Mouse (Mus musculus) c-Kit-positive CD71-positive TER-119-negative erythroid progenitor cells, embryonic 14.5 days (primary cell): ENCODE results near the gene Trmt10c.
A peak's percentile ranks its signal among the peaks of the same experiment; 100 is the strongest.
"Not testable (repeated sequence)": the region's sequence is repeated elsewhere in the genome, so short reads cannot be mapped to it uniquely, and the experiment has no call there.

Experiments used
- DNase-seq: peaks from one replicate; pipeline ENCODE4 v3.0.0-alpha.2; 2013; ENCODE audit warnings: low read depth

Gene Trmt10c

DNA sequence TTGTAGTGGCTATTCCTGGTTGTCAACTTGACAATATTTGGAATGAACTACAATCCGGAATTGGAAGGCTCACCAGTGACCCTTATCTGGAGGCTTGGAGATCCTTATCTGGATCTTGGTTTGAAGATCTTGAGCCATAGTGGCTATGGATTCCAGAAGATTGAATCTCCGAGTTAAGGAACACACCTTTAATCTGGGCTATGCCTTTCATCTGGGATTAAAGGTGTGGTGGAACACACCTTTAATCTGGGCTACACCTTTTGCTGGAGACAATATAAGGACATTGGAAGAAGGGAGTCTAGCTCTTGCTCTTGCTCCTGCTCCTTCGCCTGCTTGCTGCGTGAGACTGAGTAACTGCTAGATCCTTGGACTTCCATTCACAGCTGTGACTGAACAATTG lies 10.4 kb upstream of the Trmt10c start, which contains the start of gene Senp7:
Senp7 (plus strand) TSS at position 301 of the 400 bp plus-strand sequence.
- not testable (repeated sequence) for DNase-seq

DNA sequence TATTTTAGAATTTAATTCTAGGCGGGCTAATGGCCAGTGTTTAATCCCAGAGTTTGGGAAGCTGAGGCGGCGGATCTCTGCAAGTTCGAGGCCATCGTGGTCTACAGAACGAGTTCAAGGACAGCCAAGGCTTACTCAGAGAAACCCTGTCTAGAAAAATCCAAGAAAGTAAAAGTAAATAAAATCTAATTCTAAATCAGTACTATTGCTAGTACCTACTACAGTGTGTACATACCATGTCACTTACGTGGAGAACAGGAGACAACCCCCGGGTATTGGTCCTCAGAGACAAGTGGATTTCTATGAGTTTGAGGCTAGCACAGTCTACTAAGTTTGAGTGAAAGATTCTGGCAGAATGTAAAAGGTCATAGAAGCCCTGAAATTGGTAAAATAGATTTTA lies 471 bp upstream of the Trmt10c start:
- no peak for DNase-seq

DNA sequence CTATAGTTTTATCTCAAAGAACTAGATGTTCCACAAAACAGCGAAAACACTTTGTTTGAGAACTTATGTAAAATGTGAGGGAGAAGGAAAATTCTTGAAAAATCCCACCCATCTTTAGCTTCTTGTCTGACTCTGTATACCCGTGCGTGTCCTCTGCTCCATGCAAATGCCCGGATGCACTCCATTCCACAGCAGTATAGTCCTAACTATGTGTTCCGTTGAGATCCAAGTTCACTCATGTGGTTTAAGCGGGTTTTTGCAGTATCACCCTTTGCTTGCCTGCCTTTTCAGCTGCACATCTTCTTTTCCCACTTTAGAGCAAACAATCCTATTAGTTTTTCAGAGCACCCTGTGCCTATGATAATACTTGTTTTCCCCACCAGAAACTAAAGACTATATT lies 1.1 kb downstream of the Trmt10c start:
- no peak for DNase-seq

DNA sequence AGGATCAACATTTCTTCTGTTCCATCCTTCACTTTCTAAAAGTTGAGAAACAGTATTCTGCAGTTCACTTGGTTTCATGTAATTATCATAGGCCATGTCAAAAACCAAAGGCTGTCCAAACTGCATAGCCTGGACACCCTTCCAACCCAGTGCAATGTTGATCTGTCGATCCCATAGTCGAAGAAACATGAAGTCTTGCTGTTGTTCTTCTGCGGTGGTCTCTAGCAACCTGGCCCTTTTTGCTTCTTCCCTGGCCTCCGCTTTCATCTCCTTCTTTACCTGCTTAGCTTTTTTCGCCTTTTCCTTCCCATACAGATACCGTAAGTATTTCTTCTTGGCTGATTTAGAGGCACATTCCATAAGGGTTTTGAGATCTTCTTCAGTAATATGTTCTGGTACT lies 3.1 kb downstream of the Trmt10c start:
- no peak for DNase-seq

DNA sequence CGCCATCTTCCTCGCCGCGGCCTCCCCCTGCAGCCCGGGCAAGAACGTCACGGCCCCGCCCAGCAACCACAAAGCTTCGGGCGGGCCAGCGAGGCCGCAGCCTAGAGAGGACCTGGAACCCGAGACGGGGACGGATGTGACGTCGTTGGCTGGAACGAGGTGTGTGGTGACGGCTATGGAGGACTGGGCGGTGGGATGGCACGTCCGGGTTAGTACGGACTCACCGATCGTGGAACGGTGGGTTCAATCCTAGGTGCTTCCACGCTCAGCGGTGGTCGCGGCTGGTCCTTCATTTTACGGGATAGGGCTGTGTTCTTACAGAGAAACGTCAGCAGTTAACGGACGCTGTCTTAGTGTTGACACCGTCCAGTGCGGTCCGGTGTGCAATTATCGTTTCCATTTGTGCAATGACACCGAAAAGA lies 7.9 kb downstream of the Trmt10c start, which contains the start of gene Pcnp:
Pcnp (minus strand) TSS at position 79 of the 422 bp plus-strand sequence.
- DNase-seq, result peak; percentile 97

DNA sequence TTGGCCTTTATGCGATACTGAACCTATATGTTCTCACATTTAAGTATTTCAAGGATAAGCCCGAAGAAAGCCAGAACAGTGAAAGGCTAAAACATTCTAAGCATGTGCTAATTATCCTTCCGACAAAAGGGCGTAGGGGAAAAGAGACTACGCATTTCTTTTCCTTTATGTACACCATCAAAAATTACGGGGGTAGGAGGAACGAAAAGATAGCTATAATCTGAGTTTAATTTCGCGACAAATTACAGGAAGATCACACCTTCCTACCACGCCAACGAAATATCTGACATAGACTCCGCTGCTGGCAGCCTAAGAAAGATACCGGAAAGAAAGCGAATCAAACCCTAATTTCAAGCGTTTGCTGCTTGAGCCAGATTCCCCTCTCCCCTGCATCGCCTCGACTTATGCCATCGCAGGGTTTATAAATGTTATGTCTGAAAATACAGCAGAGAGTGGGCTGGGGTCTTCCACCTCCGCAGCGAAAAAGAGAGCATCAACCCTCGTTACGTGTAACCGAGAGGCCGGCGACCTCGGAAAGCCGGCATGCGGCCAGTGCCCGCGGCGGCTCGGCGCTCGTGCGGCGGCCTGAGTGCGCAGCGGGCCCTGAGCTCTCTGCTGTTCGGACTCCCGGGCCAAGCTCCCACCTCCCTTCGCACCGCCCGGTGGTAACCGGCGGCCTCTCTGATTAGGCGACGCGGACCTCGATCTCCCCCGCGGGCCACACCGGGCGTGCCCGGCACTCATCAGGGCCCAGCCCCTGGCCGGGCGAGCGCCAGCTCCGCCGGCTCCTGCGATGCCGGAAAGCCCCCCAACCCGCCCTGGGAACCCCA lies 8.7 kb downstream of the Trmt10c start:
- DNase-seq, result peak; percentile 41

DNA sequence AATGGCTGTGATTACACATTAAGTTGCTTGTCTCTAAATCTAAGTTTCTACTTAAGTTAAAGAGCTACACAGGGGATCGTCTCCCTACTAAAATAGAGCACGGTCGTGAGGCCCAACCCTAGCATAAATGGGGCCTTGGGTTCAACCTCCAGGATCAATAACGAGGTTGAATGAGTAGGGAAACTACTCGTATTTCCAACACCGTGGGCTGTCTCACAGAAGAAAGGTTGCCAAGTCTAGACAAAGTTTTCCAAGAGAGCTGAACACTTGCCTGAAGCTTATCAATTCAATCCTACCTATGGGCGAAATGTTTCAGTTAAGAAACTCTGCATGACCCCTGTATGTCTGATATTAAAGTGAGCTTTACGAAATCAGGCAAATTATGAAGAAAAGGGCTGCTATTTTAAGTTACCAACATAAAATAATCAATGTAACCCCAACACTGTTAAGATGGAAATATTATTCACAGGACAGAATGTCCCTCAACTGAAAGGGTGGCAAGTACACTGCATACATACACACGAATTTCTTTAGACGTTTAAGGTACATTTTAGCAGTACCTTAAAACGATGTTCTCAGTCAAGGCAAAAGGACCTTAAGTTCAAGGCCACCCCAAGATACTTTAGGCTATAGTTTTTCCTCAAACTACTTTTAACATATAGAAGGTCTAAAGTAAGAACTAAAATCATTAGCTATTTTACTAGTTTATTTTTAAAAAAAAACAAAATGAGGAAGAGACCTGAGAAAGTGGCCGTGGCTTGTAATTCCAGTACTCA lies 9.6 kb downstream of the Trmt10c start:
- DNase-seq, result no peak

DNA sequence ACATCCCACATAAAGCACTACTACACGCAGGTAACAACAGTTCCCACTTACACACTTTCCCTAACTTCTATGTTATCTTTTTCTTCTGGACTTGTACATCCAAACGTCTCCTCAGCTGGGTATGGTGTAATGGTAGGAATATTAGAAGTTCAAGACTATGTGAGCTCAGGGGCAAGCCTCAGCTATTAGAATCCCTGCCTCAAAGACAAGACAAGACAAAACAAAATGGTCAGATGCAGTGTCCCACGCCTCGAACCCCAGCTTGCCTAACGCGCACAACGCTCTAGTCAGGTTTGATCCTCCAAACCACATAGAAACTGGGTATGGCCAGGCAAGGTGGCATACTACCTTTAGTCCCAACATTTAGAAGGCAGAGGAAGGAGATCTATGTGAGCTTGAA lies 18.0 kb downstream of the Trmt10c start:
- no peak for DNase-seq

DNA sequence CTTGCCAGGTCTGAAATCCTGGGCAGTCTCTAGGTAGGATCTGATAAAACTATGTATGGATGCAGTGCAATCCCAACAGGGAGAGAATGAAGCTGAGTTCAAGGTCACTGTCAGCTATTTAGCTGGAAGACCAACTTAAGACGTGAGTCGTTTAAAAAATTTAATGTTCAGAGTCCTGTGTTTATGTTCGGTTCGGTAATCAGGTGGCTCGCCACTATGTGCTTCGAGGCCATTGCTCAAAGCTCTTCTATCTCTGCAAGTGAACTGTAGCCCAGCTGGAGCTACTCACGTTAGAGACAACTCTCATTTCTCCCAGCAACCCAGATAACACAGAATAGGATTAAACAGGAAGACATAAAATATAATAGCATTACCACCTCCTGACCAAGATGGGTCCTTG lies 23.5 kb downstream of the Trmt10c start:
- no peak for DNase-seq

DNA sequence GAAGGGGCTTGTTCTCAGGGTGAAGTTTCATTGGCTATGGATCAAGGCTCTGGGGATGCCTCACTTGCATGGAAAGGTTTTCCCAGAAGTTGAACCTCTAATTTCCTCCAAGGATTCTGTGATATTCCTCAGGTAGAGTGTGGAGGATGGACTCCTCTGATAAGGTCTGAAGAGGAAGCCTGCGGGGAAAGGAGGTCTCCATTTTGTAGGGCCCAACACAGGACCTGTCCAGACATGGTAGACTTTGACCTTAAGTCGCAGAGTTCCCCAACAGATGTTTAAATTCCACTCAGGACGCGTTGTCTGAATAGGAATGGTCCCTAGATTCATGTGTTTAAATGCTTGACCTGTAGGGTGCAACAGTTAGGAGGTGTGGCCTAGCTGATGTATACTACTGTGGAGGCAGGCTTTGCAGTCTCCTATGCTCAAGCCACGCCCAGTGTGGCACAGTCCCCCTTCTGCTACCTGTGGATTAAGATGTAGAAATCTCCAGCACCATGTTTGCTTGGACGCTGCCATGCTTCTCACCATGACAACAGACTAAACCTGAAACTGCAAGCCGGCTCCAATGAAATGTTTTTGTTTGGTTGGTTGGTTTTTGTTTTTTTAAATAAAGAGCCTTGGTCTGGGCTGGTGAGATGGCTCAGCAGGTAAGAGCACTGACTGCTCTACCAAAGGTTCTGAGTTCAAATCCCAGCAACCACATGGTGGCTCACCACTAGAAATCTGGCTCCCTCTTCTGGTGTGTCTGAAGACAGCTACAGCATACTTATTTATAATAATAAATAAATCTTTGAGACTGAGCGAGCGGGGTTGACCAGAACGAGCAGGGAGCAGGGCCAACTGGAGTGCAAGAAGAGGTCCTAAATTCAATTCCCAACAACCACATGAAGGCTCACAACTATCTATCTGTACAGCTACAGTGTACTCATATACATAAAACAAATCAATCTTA lies 24.6 kb downstream of the Trmt10c start:
- no peak for DNase-seq

DNA sequence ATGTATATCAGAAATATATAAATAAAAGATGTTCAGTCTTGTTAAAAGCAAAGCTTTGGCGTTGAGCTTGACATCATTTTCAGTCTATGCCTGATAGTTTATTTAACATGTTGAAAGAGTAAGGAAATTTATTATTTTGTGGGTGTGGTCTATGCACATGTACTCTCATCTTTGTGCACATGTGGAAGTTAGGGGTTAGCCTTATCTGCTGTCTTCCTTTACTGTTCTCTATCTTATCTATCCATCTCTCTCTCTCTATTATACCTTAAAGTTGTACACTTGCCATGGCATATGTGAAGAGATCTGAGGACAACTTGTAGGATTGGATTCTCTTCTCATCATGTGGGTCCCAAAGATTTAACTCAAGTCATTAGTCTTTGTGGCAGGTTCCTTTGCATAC lies 28.8 kb downstream of the Trmt10c start:
- DNase-seq, result no peak

DNA sequence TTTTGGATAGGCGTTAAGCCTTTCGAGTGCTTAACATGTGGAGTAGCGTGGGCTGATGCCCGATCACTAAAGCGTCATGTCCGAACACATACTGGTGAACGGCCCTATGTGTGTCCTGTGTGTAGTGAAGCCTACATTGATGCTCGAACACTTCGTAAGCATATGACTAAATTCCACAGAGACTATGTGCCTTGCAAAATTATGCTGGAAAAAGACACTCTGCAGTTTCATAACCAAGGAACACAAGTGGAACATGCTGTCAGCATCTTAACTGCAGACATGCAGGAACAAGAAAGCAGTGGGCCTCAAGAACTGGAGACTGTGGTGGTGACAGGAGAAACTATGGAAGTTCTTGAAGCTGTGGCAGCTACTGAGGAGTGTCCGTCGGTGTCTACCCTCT lies 30.8 kb downstream of the Trmt10c start:
- DNase-seq, result no peak

DNA sequence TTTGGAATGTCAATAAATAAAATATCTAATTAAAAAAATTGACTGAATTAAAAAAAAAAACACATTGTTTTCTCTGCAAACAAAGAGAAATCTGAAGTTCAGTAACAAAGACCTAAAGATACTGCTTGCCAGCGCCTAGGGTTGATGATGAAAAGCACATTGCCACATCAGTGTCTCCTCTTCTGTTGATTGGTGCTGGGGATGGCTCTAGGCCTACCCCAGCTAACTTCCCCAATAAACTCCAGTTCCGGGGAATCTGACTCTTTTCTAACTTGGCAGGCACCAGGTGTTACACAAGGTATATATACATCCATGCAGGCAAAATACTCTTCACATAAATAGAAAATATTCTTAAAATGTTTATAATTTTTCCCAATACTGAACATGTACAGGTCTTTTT lies 43.4 kb downstream of the Trmt10c start:
- no peak for DNase-seq

DNA sequence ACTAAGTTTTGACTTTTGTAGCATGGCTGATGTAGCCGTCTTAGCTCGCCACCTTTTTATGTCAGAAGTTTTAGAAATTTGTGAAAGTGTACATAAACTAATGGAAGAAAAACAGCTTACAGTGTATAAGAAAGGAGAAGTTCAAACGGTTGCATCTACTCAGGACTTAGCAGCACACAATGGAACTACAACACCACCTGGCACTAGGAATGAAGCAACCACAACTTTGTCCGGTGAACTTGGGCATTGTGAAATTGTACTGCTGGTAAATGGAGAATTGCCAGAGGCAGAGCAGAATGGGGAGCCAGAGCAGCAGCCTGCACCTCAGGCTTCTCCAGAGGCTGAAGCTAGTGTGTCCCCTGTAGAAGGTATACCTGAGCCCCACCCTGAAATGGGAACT lies 47.3 kb downstream of the Trmt10c start:
- DNase-seq, result no peak

DNA sequence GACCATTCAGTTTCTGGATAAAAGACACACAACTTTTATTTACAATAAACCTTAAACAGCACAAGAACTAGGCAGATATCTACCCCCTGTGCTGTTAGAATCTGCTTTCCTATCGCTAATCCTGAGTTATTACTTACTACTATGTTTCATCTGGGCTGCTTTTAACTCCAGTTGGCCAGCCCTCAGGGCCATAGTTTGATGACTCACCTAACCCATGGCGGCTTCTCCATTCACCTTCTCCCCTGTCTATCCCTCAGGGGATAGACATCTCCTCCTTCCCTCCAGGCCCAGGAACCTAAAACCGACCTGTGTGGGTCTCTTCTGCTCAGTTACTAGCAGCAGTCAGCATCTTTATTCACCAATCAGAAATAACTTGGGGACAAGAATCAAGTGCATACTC lies 51.6 kb downstream of the Trmt10c start:
- DNase-seq, result no peak
